Mouse (Mus musculus) embryo, embryonic 11 days (tissue): ENCODE data around the gene Foxm1.

ENCODE experiments used
- DNase-seq: peaks from one replicate; pipeline ENCODE4 v3.0.0-alpha.2; 2015

Gene Foxm1

GRCm38 (mm10) chr6:128425046-128425445 is 62.3 kb downstream of the Foxm1 start:
- DNase-seq: no peak
